Mouse (Mus musculus) gastrocnemius, adult 18-20 months (tissue): ENCODE measurements around the gene Atp6v0c. TPM values are rescaled to one million over a fixed set of nuclear protein-coding genes. Genes with fewer than 3 reads are reported as not detected.

ENCODE experiments used
- total RNA-seq, 2 experiments: library from RNA; stranded (reverse); gene quantifications; 2 replicates each; pipeline ENCODE4 v1.2.3; 2021

Gene Atp6v0c
- total RNA-seq, 2 experiments from 2014 or later = 151 to 164 TPM

Other genes starting within 250 kb of the Atp6v0c start
- not detected for gene Sbp, start 228.0 kb downstream of the Atp6v0c start, total RNA-seq
- not detected for gene Sbpl, start 214.4 kb downstream of the Atp6v0c start, total RNA-seq
- not detected for gene Prss30, start 189.1 kb downstream of the Atp6v0c start, total RNA-seq
- gene Prss22, start 171.6 kb downstream of the Atp6v0c start, total RNA-seq = not detected
- not detected for gene Prss27, start 131.6 kb downstream of the Atp6v0c start, total RNA-seq
- 1 to 10 TPM; 6.1 to 7.8 TPM for gene Kctd5, start 96.2 kb downstream of the Atp6v0c start, total RNA-seq
- gene Pdpk1, start 18.8 kb downstream of the Atp6v0c start, total RNA-seq = 10 to 100 TPM; 31.2 to 40.1 TPM
- 1 to 10 TPM; 9.1 to 9.2 TPM for gene Amdhd2, start 5.9 kb downstream of the Atp6v0c start, total RNA-seq
- 1 to 10 TPM; 4.2 to 5.5 TPM for gene Tbc1d24, start 35.9 kb upstream of the Atp6v0c start, total RNA-seq
- under 1 TPM; 0.21 to 0.31 TPM for gene Ntn3, start 39.8 kb upstream of the Atp6v0c start, total RNA-seq
- 1 to 10 TPM; 1.2 to 1.5 TPM for gene Tedc2, start 51.1 kb upstream of the Atp6v0c start, total RNA-seq
- under 1 TPM; 0.25 to 0.50 TPM for gene Ccnf, start 81.8 kb upstream of the Atp6v0c start, total RNA-seq
- gene Abca17, start 181.4 kb upstream of the Atp6v0c start, total RNA-seq = not detected
- gene Abca3, start 182.2 kb upstream of the Atp6v0c start, total RNA-seq = 1 to 10 TPM; 6.9 to 7.1 TPM
- 10 to 100 TPM; 52.1 to 57.5 TPM for gene Rnps1, start 244.9 kb upstream of the Atp6v0c start, total RNA-seq